Mouse (Mus musculus): ENCODE measurements around the gene Gm12355.
"Not testable (repeated sequence)": the region's sequence is repeated elsewhere in the genome, so short reads cannot be mapped to it uniquely, and the experiment has no call there.

Gm12355 gene

GRCm38 (mm10) chr11:98625611-98626410 lies at the start of gene Gm12355, which contains the start of gene Gsdma3:
Gene Gm12355, minus strand, starts transcription at chr11:98625661.
Gene Gsdma3, plus strand, starts transcription at chr11:98626360.
- DNase-seq, result no peak

DNA sequence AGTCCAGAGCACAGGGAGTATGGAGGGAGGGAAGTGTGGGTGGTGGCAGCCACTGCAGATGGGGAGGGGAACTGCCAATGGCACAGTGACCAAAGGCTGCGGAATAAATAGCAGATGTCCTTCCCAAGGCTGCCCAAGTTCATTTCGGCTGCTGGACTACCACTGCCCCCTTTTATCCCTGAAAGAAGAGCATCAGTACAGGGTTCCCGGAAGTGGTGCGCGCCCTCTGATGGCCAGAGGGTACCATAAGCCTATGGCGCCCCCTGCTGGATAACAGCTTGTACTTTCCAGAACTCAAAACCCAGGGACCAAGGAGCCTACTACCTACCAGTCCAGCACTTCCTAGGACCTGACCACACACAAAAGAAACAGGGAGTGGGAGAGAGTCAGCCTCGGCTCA lies 47.7 kb upstream of the Gm12355 start:
- peak; percentile 35 to 36 for DNase-seq

DNA sequence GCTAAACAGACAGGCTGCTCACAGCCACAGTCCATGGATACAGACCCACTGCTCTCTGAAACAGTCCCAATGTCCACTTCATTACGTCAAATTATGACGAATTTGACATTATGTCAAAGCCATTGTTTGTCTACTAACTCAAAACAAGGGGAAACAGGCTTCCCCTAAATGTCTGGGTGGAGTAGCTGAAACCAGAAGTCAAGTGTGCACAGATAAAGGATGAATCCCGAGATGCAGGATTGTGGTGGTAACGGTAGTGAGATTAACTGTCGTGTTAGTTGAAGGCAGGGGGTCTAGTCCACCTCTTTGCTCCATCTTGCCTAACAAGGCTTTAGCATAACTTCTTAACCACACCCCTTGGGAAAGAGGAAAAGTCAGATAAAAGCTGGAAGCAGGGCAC lies 47.0 kb upstream of the Gm12355 start:
- DNase-seq, result no peak

DNA sequence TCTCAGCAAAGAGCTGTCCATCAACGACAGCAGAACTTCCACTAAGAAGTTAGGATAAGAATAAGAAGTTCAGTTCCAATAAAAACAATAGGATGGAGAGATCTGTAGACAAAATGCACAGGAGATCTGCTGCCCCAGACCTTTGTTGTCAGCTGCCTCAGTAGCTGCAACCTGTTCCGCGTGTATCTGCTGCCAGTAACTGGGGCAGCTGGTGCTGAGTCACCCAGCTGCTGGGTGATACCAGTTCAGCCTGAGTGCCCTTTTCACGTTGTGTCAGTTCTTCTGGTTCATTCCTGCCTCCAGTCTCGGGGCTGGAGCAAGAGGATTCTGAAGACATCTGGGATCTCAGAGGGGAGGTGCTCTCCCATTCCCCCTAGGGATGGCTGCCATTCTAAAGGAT lies 46.4 kb upstream of the Gm12355 start:
- no peak for DNase-seq

DNA sequence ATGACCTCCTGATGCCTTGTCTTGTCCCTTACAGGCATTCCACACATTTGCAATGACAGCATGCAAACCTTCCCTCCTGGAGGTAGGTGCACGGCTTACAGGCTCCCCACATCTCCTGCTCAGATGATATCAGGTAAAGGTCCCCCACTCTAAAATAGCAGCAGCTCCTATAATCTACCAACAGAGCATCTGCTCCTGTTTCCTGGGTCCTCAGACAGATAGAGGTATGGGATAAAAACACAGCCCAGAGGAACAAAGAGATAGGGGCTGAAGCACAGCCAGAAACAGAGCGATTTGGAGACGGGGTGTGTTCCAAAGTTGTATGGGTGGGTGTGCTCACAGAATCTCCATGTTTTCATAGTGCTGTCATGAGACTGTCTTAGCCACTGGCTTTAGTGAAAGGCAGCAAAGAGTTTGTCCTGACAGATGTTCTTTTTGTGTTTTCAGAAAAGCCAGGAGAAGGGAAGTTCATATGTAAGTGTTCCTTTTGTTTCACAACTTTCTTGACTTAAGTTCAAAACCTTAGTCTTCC lies 45.9 kb upstream of the Gm12355 start:
- DNase-seq, result no peak

DNA sequence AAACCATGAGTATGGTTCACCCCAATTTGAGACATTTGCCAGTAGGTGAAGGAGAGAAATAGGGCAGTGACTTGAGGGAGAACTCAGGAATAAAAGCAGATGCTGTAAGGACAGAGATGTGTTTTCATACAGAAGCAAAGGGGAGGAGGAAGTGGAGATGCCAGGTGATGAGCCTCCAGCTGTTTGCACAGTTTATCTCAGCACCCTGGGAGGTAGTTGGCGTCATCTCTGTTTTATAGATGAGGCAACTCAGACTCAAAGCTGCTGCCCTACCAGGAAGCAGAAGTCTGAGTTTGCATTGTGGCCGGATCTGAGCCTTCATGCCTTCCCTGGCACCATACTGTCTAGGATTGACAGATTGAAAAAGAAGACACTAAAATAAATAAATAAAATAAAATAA lies 43.5 kb upstream of the Gm12355 start:
- DNase-seq, result no peak

DNA sequence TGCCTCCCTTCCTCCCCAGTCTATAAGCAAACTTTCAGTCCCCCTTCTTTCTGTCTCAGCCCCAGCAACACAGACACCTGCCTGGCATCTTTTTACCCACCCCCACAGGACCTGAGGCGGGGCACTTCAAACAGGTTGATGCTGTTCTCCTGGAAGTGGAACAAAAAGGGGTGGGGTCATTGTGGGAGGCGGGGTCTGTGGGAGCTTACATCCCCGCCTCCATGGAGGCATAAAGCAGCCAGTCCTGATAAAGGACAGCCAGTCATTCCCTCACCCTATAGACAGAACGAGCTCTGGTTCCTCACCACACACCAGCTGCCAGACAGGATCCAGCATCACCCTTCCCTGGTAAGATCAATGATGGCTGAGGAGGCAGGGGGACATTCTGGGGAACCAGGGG lies 38.6 kb upstream of the Gm12355 start, which contains the start of gene Gsdma:
Gene Gsdma, plus strand, starts transcription at position 261 of the 400 bp plus-strand sequence.
- DNase-seq, result no peak

GRCm38 (mm10) chr11:98660517-98660916 lies 35.1 kb upstream of the Gm12355 start:
- no peak for DNase-seq

GRCm38 (mm10) chr11:98655076-98655475 lies 29.6 kb upstream of the Gm12355 start:
- DNase-seq, result peak; percentile 10 to 28

DNA sequence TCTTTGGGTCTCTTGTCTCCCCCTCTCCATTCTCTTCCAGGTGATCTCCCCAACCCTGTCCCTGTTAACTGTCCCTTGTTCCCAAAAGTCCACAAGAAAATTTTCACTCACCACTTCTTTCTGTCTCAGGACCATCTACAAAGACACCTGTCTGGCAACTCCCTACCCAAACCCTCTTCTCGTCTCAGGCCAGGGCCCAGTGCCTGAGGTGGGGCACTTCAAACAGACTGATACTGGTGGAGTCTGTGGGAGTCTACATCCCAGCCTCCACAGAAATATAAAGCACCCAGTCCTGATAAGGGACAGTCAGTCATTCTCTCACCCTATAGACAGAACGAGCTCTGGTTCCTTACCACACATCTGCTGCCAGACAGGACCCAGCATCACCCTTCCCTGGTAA lies 21.0 kb upstream of the Gm12355 start, which contains the start of gene Gsdma2:
Gene Gsdma2, plus strand, starts transcription at position 301 of the 400 bp plus-strand sequence.
- DNase-seq, result no peak

DNA sequence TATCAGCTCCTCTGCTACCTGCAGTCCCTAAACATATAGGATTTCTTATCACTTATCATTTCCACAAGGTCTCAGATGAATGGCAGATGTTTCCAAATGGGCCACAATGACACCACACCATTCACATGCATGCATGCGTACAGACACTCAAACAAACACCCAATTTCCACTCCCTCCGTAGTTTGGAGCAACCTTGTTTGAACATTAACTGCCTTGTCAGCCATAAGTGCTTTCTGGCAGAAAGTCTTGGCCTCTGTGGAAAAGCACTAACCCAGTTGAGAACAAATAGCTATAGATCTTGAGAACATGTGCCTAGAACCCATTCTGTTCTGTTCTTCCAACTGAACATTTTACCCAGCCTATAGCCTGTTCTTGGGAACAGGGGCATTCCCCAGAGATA lies 20.5 kb upstream of the Gm12355 start:
- DNase-seq, result no peak

- DNase-seq, result no peak
These were observed 19.3 kb upstream of the Gm12355 start for GRCm38 (mm10) chr11:98644757-98645156.

- no peak for DNase-seq
These were observed 14.6 kb upstream of the Gm12355 start for GRCm38 (mm10) chr11:98640091-98640490.

DNA sequence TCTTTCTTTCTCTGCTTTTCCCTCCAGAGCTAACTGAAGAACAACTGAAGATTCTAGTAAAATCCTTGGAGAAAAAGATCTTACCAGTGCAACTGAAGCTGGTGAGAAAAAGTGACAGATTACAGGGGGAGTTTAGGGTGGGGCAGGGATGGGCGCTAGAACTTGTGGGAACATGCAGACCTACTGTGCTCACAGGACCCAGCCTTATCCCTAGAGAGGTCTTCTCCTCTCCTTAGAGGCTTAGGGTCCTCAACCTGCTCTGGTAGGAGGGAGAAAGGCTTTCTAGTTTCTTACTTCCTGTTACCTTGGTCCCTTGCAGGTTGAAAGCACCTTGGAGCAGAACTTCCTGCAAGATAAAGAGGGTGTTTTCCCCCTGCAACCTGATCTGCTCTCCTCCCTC lies 12.0 kb upstream of the Gm12355 start:
- no peak for DNase-seq

GRCm38 (mm10) chr11:98635312-98635970 lies 10.0 kb upstream of the Gm12355 start:
- peak; percentile 6 to 19 for DNase-seq

GRCm38 (mm10) chr11:98630646-98631045 lies 5.2 kb upstream of the Gm12355 start:
- no peak for DNase-seq

GRCm38 (mm10) chr11:98628706-98629105 lies 3.2 kb upstream of the Gm12355 start:
- no peak for DNase-seq

DNA sequence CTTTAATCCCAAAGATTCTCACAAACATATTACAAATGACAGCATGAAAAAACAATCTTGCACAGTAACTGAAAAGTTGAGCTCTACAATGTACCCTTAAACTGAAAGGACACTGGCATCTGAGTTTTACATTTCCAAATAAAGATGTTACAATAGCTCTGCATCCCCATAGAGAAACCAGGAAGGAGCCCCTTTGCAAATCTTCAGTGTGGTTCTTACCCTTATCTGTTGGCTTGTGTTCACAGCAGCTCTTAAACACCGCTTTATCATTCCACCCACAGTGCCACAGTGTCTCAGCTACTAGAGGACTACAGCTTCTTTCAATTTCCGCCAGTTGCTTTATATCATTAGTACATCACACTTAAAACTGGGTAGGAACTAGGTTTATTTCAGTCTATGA lies 1.1 kb downstream of the Gm12355 start:
- not testable (repeated sequence) for DNase-seq

DNA sequence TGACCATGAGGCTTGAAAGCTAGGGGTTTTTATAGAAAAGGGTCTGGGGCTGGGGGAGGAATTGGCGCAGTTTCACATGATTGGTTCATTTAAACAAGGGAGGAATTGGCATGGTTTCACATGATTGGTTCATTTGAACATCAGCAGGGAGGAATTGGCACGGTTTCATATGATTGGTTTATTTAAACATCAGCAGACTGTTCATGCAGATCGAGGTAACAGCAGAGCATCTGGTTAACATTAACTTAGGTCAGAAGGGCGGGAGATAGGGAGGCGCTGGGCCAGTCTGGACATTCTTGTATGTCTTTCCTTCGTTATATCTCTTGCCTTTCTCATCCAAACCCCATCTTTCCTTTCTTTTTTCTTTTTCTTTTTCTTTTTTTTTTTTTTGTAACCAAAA lies 1.5 kb downstream of the Gm12355 start:
- DNase-seq, result not testable (repeated sequence)

DNA sequence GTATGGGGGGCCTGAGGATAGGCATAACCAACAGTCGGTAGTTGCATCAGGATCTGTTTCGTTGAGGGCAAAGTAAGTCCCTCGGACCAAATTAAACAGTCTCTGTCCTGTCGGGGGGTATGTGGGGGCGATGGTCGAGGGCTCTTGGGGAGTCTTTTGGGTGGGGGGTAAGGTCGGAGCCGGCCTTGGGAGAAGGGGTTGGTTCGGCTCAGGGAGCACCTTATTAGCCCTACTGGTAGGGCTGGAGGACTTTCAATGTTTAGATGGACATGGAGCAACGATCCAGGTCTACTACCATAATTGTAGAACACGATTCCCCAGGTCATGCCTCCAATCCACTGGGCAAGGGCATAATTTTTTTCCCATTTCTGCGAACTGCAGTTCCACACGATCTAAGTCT lies 4.7 kb downstream of the Gm12355 start:
- DNase-seq, result no peak

DNA sequence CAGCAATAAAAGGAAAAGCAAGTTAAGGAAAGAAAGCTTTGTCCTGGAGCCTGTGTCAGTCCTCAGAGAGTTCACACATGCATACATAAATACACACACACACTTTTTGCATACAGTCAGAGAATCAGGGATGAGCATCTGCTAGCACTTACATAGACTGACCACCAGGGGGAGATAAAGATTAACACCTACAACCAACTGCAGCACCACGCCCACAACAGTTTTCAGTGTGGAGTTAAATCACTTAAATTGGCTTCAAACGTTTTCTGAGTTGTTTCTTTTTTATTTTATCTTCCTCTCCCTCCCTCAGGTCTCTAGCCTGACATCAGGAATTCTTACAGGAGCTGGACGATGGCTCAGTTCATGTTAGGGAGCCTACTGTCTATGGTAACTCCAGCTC lies 18.7 kb downstream of the Gm12355 start:
- no peak for DNase-seq

- DNase-seq, result not testable (repeated sequence)
These were observed 20.6 kb downstream of the Gm12355 start for GRCm38 (mm10) chr11:98604911-98605310.

DNA sequence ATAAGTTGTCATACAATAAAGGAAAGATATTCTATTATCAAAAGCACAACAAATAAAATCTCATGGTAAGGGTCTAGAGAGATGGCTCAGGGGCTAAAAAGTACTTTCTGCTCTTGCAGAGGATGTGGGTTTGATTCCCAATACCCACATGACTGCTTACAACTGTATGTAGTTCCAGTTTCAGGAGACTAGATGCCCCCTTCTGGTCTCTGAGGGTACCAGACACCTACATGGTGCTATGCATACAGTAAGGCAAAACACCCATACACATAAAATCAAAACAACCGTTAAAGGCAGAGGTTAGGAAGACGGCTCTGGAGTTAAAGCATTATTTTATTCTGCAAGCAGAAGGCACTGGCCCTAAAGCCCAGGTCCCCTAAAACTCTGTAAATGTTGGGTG lies 21.5 kb downstream of the Gm12355 start:
- DNase-seq, result no peak
